Mouse (Mus musculus) ES-E14 (cell line): ENCODE measurements at regions not wholly inside any gene's neighbourhood (a gene's known extent, or its start where the extent isn't known, plus 50 kb on each side); places are given as distances from the start of the nearest gene placed in this dataset.

Source experiments
- DNase-seq: peaks from one replicate; pipeline ENCODE4 v3.0.0-alpha.2; 2013; ENCODE audit warnings: low read depth, low spot score
- H3K27ac ChIP-seq: 2 replicates; pipeline ENCODE4 v1.5.1; 2012; ENCODE audit warnings: low read depth, mild to moderate bottlenecking, low read length, moderate library complexity, mixed read lengths; ENCODE audit not compliant: poor library complexity, insufficient read depth, severe bottlenecking
- H3K36me3 ChIP-seq: 2 replicates; pipeline ENCODE4 v1.6.1; 2012; ENCODE audit warnings: mild to moderate bottlenecking, low read length, moderate library complexity, mixed read lengths; ENCODE audit not compliant: control insufficient read depth, poor library complexity, insufficient read depth, severe bottlenecking
- H3K4me1 ChIP-seq, 2 experiments: fragments of 150-350 bp in 1 of 2; sonication (generic) in 1 of 2; 2 replicates each; pipeline ENCODE4 v1.6.1; 2012; ENCODE audit warnings: low read length in 2 of 2, mild to moderate bottlenecking in 1 of 2, mixed read lengths in 1 of 2; ENCODE audit not compliant: control insufficient read depth in 2 of 2, insufficient read depth in 2 of 2, poor library complexity in 1 of 2
- H3K4me3 ChIP-seq, 2 experiments: fragments of 150-350 bp in 1 of 2; sonication (generic) in 1 of 2; 2 replicates each; pipeline ENCODE4 v1.5.1; 2012; ENCODE audit warnings: low read length in 2 of 2, low read depth in 1 of 2, mild to moderate bottlenecking in 1 of 2, mixed read lengths in 1 of 2; ENCODE audit not compliant: insufficient read depth in 1 of 2, poor library complexity in 1 of 2, severe bottlenecking in 1 of 2
- H3K9ac ChIP-seq: 2 replicates; pipeline ENCODE4 v1.6.1; 2012; ENCODE audit warnings: low read depth, mild to moderate bottlenecking, low read length, mixed read lengths; ENCODE audit not compliant: poor library complexity, insufficient read depth, severe bottlenecking
- H3K9me3 ChIP-seq: fragments of 150-350 bp; sonication (generic); 2 replicates; pipeline ENCODE4 v1.6.1; 2012; ENCODE audit warnings: low read depth, mild to moderate bottlenecking, low read length; ENCODE audit not compliant: control insufficient read depth, insufficient read depth
- CHD2 ChIP-seq: IDR thresholded peaks from 2 replicates; pipeline ENCODE4 v1.6.1; 2014; ENCODE audit warnings: mild to moderate bottlenecking, low read depth, low read length, inconsistent platforms
- HCFC1 ChIP-seq: IDR thresholded peaks from 2 replicates; pipeline ENCODE4 v1.6.1; 2012; ENCODE audit warnings: low read length, inconsistent platforms, borderline replicate concordance; ENCODE audit not compliant: insufficient read depth
- MAFK ChIP-seq: IDR thresholded peaks from 2 replicates; pipeline ENCODE4 v1.6.1; 2014; ENCODE audit warnings: mild to moderate bottlenecking, low read depth, low read length, inconsistent platforms; ENCODE audit not compliant: insufficient read depth
- ZC3H11A ChIP-seq: IDR thresholded peaks from 2 replicates; pipeline ENCODE4 v1.6.1; 2012; ENCODE audit warnings: low read depth, mild to moderate bottlenecking, inconsistent platforms, low read length, borderline replicate concordance
- ZNF384 ChIP-seq: IDR thresholded peaks from 2 replicates; pipeline ENCODE4 v1.6.1; 2012; ENCODE audit warnings: low read depth, low read length, inconsistent platforms
- in situ Hi-C, 2 experiments: fragments of 600-800 bp; cut with MboI; formaldehyde crosslinking; loops; one replicate each; pipeline ENCODE4 v1.15.1; 2025; ENCODE audit warnings: low sequenced_read_pairs in 2 of 2, inconsistent platforms in 1 of 2; ENCODE audit not compliant: unreplicated experiment in 2 of 2

DNA sequence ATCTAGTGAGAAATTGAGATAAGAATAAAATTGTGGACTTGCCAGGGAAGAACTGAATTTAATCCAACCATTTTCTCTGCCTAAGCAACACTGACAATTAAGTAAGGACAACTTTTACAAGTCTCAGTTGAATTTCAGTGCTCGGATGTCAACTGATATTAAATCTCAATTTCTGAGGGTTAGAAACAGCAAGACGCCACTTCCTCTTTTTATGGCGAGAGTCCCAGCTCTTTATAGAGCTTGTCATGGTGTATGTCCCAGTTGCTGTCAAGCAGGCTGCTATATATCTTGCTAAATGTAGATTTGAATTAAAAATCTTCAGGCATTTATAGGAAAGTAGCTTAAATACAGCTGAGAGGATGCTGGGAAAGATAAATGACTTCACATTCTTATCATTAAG, 697.8 kb upstream of the Got2 start:
- H3K36me3 ChIP-seq = no peaks in the 10 kb centered on the region
- in situ Hi-C loops = no loop called here
- DNase-seq = no peak

GRCm38 (mm10) chr8:96552512-96552911, 664.2 kb upstream of the Got2 start:
- Histone ChIP-seq H3K27ac (no peak overlapping the region), H3K9me3 (no peaks in the 10 kb centered on the region), H3K4me1 (no peaks in the 10 kb centered on the region), H3K9ac (no peak overlapping the region), H3K4me3 (no peak overlapping the region), H3K36me3 (no peaks in the 10 kb centered on the region)
- no peak for DNase-seq
- in situ Hi-C loops = no loop called here
- TF ChIP-seq MAFK (no peak), ZC3H11A (no peak), CHD2 (no peak), ZNF384 (no peak), HCFC1 (no peak)

More for the DNA sequence above, 697.8 kb upstream of the Got2 start:
- no peaks in the 10 kb centered on the region for H3K9me3 ChIP-seq
- H3K4me1 ChIP-seq = no peaks in the 10 kb centered on the region
- no peak for TF ChIP-seq MAFK
- TF ChIP-seq HCFC1 = no peak
- TF ChIP-seq ZNF384 = no peak
- TF ChIP-seq ZC3H11A = no peak
- no peak for TF ChIP-seq CHD2
- no peak overlapping the region for H3K4me3 ChIP-seq
- no peak overlapping the region for H3K9ac ChIP-seq
- H3K27ac ChIP-seq = no peak overlapping the region

DNA sequence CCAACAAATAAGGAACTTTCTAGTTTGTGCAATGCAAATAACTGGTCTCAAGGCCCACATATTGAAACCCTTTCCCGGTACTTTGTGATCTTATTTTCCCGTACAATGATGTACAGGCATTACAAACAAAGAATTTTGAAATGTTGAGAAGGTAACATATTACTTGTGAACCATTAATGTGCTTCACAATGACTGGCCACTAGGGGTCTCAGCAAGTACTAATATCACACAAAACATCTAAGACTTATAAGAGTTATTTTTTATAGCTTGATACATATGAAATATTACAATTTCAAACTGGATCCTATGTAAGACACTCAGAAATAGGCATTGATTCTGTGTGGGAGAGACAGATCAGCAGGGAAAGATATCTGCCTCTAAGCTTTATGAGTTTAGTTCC, 662.1 kb upstream of the Got2 start:
- no peaks in the 10 kb centered on the region for H3K9me3 ChIP-seq
- H3K4me3 ChIP-seq = no peak overlapping the region
- no peak overlapping the region for H3K9ac ChIP-seq
- no peak for TF ChIP-seq HCFC1
- no peak for TF ChIP-seq CHD2
- no peak for TF ChIP-seq ZNF384
- TF ChIP-seq ZC3H11A = no peak
- no peak for TF ChIP-seq MAFK
- H3K27ac ChIP-seq = no peak overlapping the region
- DNase-seq = no peak
- H3K36me3 ChIP-seq = no peaks in the 10 kb centered on the region
- no peaks in the 10 kb centered on the region for H3K4me1 ChIP-seq
- in situ Hi-C loops = no loop called here

GRCm38 (mm10) chr8:96548663-96549062, 660.3 kb upstream of the Got2 start:
- Histone ChIP-seq H3K27ac (no peak overlapping the region), H3K4me1 (no peaks in the 10 kb centered on the region), H3K9ac (no peak overlapping the region), H3K9me3 (no peaks in the 10 kb centered on the region), H3K36me3 (no peaks in the 10 kb centered on the region), H3K4me3 (no peak overlapping the region)
- TF ChIP-seq HCFC1 = no peak
- in situ Hi-C loops = no loop called here
- no peak for DNase-seq

DNA sequence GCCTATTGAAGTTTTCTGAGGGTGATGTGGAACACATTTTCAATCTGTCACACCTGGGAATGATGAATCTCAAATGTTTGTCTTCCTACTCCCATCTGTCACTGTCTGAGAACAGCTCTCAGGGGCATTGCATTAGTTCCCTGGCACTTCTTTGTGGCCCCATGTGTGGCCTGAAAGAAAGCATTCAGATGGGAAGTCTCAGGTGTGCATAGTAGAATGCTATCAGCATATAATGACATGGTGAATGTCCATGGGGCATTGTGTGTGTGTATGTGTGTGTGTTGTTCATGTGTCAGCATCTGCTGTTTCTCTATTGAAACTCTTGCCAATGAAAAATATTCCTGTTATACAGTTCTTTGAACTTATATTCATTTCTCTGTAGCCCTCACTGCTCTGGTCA, 659.8 kb upstream of the Got2 start:
- H3K36me3 ChIP-seq = no peaks in the 10 kb centered on the region
- no peaks in the 10 kb centered on the region for H3K9me3 ChIP-seq
- TF ChIP-seq ZNF384 = no peak
- no peak for TF ChIP-seq CHD2
- TF ChIP-seq ZC3H11A = no peak
- TF ChIP-seq MAFK = no peak
- no peak for TF ChIP-seq HCFC1
- no peak overlapping the region for H3K4me3 ChIP-seq
- DNase-seq = no peak
- in situ Hi-C loops = no loop called here
- H3K9ac ChIP-seq = no peak overlapping the region
- H3K4me1 ChIP-seq = no peaks in the 10 kb centered on the region
- H3K27ac ChIP-seq = no peak overlapping the region
